Mouse (Mus musculus) ES-Bruce4 (cell line): ENCODE results near the gene Hba-a2.
A peak's percentile ranks its signal among the peaks of the same experiment; 100 is the strongest.
"Not testable (repeated sequence)": the region's sequence is repeated elsewhere in the genome, so short reads cannot be mapped to it uniquely, and the experiment has no call there.

Source experiments
- CTCF ChIP-seq: IDR thresholded peaks from one replicate; pipeline ENCODE4 v1.8.1; 2011; ENCODE audit warnings: low read depth, low read length
- EP300 ChIP-seq: IDR thresholded peaks from 2 replicates; pipeline ENCODE4 v1.6.1; 2011; ENCODE audit warnings: low read depth, low read length; ENCODE audit not compliant: insufficient read depth
- POLR2A ChIP-seq: IDR thresholded peaks from one replicate; pipeline ENCODE4 v1.8.1; 2011; ENCODE audit warnings: low read length; ENCODE audit not compliant: insufficient read depth

- TF ChIP-seq POLR2A, EP300: not testable (repeated sequence)
- peak; percentile 62 for TF ChIP-seq CTCF
Observed at GRCm38 (mm10) chr11:32299865-32300264, 3.6 kb downstream of the Hba-a2 start, which contains the start of gene Hbq1a.
